Mouse (Mus musculus) stomach, embryonic 14.5 days (tissue): ENCODE results near the gene Oasl1. TPM values are rescaled to one million over a fixed set of nuclear protein-coding genes. Genes with fewer than 3 reads are reported as not detected.

Source experiments
- ATAC-seq: fragments of 200-750 bp; cut with Nextera tagmentation; 2 replicates; pipeline ENCODE4 v1.8.0; 2017; ENCODE audit warnings: low read depth, moderate TSS enrichment; ENCODE audit not compliant: insufficient number of reproducible peaks, insufficient read depth, low FRiP score
- H3K27ac ChIP-seq: fragments of 300-500 bp; sonication (generic); 2 replicates; pipeline ENCODE4 v1.5.1; 2014; ENCODE audit warnings: mild to moderate bottlenecking, low read length, moderate library complexity, mixed read lengths
- H3K27me3 ChIP-seq: fragments of 300-500 bp; sonication (generic); 2 replicates; pipeline ENCODE4 v1.6.1; 2014; ENCODE audit warnings: low read length, control low read depth, mixed read lengths; ENCODE audit not compliant: control insufficient read depth, insufficient read depth
- H3K36me3 ChIP-seq: fragments of 300-500 bp; sonication (generic); 2 replicates; pipeline ENCODE4 v1.6.1; 2014; ENCODE audit warnings: mild to moderate bottlenecking, control low read depth, low read length, moderate library complexity, mixed read lengths; ENCODE audit not compliant: control insufficient read depth, insufficient read depth
- H3K4me1 ChIP-seq: fragments of 300-500 bp; sonication (generic); 2 replicates; pipeline ENCODE4 v1.6.1; 2014; ENCODE audit warnings: low read length, control low read depth, mixed read lengths; ENCODE audit not compliant: control insufficient read depth, insufficient read depth
- H3K4me2 ChIP-seq: fragments of 300-500 bp; sonication (generic); replicated peaks from 2 replicates; pipeline ENCODE4 v1.6.1; 2014; ENCODE audit warnings: low read depth, low read length, control low read depth
- H3K4me3 ChIP-seq: fragments of 300-500 bp; sonication (generic); 2 replicates; pipeline ENCODE4 v1.5.1; 2014; ENCODE audit warnings: low read depth, low read length, control low read depth
- H3K9ac ChIP-seq: fragments of 300-500 bp; sonication (generic); replicated peaks from 2 replicates; pipeline ENCODE4 v1.6.1; 2014; ENCODE audit warnings: low read depth, mild to moderate bottlenecking, control low read depth, low read length, moderate library complexity, mixed read lengths
- H3K9me3 ChIP-seq: fragments of 300-500 bp; sonication (generic); 2 replicates; pipeline ENCODE4 v1.6.1; 2016; ENCODE audit warnings: low read depth, low read length, control low read depth; ENCODE audit not compliant: control insufficient read depth
- WGBS: fragments of 180-500 bp; shearing (Covaris S2); extraction: QIAGEN DNeasy Blood & Tissue Kit; methylation state at CpG from one replicate; pipeline ENCODE4 v1.1.7; 2014; 5-methylcytosine and 5-hydroxymethylcytosine counted together
- polyA plus RNA-seq: library from polyadenylated mRNA; unstranded; fragments of >200 nt; fragmentation: Nextera tagmentation; extraction: Ambion mirVana; gene quantifications from 2 replicates; pipeline ENCODE4 v1.2.1, GENCODE M21; 2014

Oasl1 gene
- polyA plus RNA-seq, 1 experiment from 2014 or later, result 0.75 TPM

GRCm38 (mm10) chr5:114973131-114973530 lies 50.1 kb downstream of the Oasl1 start:
- ATAC-seq, result no peak
- Histone ChIP-seq H3K4me2 (no peak overlapping the region), H3K9me3 (no peaks in the 10 kb centered on the region), H3K27ac (no peak overlapping the region), H3K36me3 (no peaks in the 10 kb centered on the region), H3K4me1 (0 out of 2 replicates have a peak, but pooled peaks cover 6% of the 10 kb centered on the region), H3K27me3 (no peaks in the 10 kb centered on the region), H3K9ac (no peak overlapping the region), H3K4me3 (no peak overlapping the region)
- WGBS, result 68% methylated on average over 8 of the region's 8 CpGs

- Histone ChIP-seq H3K9ac (no peak overlapping the region), H3K27ac (no peak overlapping the region), H3K27me3 (no peaks in the 10 kb centered on the region), H3K4me2 (no peak overlapping the region), H3K4me1 (no peaks in the 10 kb centered on the region), H3K9me3 (no peaks in the 10 kb centered on the region), H3K36me3 (no peaks in the 10 kb centered on the region), H3K4me3 (no peak overlapping the region)
- ATAC-seq, result no peak
Measured at GRCm38 (mm10) chr5:114976935-114977334, 53.9 kb downstream of the Oasl1 start.

DNA sequence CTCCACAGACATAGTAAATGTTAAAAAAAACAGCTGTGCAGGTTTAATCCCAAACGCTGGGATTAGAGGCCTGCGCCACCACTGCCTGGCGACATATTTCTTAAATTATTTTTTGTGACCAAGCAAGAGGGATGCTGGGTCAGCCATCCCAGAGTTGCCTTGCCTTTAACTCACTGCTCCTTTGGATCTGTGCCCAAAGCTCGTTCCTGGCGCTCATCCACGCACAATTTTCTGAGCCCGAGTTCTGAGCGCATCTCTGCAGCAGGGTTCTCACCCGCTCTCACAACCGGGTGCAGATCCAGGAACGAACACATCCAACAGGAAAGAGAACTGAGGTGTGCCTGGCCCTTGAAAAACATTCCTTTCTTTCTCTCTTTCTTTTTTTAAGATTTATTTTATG lies 55.4 kb downstream of the Oasl1 start:
- Histone ChIP-seq H3K4me2 (no peak overlapping the region), H3K4me1 (no peaks in the 10 kb centered on the region), H3K27me3 (no peaks in the 10 kb centered on the region), H3K4me3 (no peak overlapping the region), H3K9me3 (no peaks in the 10 kb centered on the region), H3K36me3 (no peaks in the 10 kb centered on the region), H3K9ac (no peak overlapping the region), H3K27ac (no peak overlapping the region)
- 59% methylated on average over 11 of the region's 11 CpGs for WGBS
- ATAC-seq, result no peak

DNA sequence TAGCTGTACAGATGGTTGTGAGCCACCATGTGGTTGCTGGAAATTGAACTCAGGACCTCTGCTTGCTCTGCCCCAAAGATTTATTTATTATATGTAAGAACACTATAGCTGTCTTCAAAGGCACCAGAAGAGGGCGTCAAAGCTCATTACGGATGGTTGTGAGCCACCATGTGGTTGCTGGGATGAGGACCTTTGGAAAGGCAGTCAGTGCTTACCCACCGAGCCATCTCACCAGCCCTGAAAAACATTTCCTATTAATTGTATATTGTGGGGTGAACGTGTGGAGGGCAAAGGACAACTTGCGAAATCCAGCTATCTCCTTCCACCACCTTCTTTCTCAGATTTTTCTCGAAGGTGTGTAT lies 55.8 kb downstream of the Oasl1 start:
- no peak overlapping the region for H3K9ac ChIP-seq
- H3K36me3 ChIP-seq, result no peaks in the 10 kb centered on the region
- no peak overlapping the region for H3K27ac ChIP-seq
- 5% methylated on average over 6 of the region's 6 CpGs for WGBS
- peak overlapping the region; percentile 30 for H3K4me3 ChIP-seq
- H3K4me1 ChIP-seq, result no peaks in the 10 kb centered on the region
- ATAC-seq, result no peak
- H3K27me3 ChIP-seq, result no peaks in the 10 kb centered on the region
- peak overlapping the region; percentile 69 for H3K4me2 ChIP-seq
- H3K9me3 ChIP-seq, result no peaks in the 10 kb centered on the region

GRCm38 (mm10) chr5:114979250-114980121 lies 56.4 kb downstream of the Oasl1 start:
- Histone ChIP-seq H3K9ac (no peak overlapping the region), H3K27me3 (no peaks in the 10 kb centered on the region), H3K27ac (no peak overlapping the region), H3K4me3 (peak overlapping the region; percentile 30), H3K4me2 (peak overlapping the region; percentile 69), H3K9me3 (no peaks in the 10 kb centered on the region), H3K4me1 (no peaks in the 10 kb centered on the region), H3K36me3 (no peaks in the 10 kb centered on the region)
- peak; percentile 59; the same call in 1 of the 2 replicates for ATAC-seq
- WGBS, result 7% methylated on average over 32 of the region's 32 CpGs

- Histone ChIP-seq H3K9ac (no peak overlapping the region), H3K4me1 (no peaks in the 10 kb centered on the region), H3K36me3 (no peaks in the 10 kb centered on the region), H3K4me3 (peak overlapping the region; percentile 30), H3K9me3 (no peaks in the 10 kb centered on the region), H3K27me3 (no peaks in the 10 kb centered on the region), H3K4me2 (peak overlapping the region; percentile 69), H3K27ac (no peak overlapping the region)
- peak; percentile 24; the same call in 1 of the 2 replicates for ATAC-seq
- 27% methylated on average over 16 of the region's 16 CpGs for WGBS
Measured at GRCm38 (mm10) chr5:114980122-114980748, 57.2 kb downstream of the Oasl1 start.

- no peak overlapping the region for H3K4me2 ChIP-seq
- 62% methylated on average over 15 of the region's 15 CpGs for WGBS
- H3K9me3 ChIP-seq, result no peaks in the 10 kb centered on the region
- no peak overlapping the region for H3K27ac ChIP-seq
- no peaks in the 10 kb centered on the region for H3K27me3 ChIP-seq
- no peaks in the 10 kb centered on the region for H3K4me1 ChIP-seq
- H3K36me3 ChIP-seq, result no peaks in the 10 kb centered on the region
- H3K4me3 ChIP-seq, result no peak overlapping the region
- ATAC-seq, result no peak
- no peak overlapping the region for H3K9ac ChIP-seq
Measured at GRCm38 (mm10) chr5:114982001-114982400, 59.0 kb downstream of the Oasl1 start.

GRCm38 (mm10) chr5:114985074-114985473 lies 62.0 kb downstream of the Oasl1 start:
- no peaks in the 10 kb centered on the region for H3K27me3 ChIP-seq
- H3K4me3 ChIP-seq, result no peak overlapping the region
- no peak overlapping the region for H3K4me2 ChIP-seq
- no peaks in the 10 kb centered on the region for H3K36me3 ChIP-seq
- H3K9me3 ChIP-seq, result no peaks in the 10 kb centered on the region
- H3K9ac ChIP-seq, result no peak overlapping the region
- no peak for ATAC-seq
- H3K4me1 ChIP-seq, result no peaks in the 10 kb centered on the region
- H3K27ac ChIP-seq, result no peak overlapping the region
